Mouse (Mus musculus) cerebellum, adult 8-10 months (tissue): ENCODE data around the gene Vmn2r8.
"Not testable (repeated sequence)": the region's sequence is repeated elsewhere in the genome, so short reads cannot be mapped to it uniquely, and the experiment has no call there.

Source experiments
- DNase-seq: peaks from one replicate; pipeline ENCODE4 v3.0.0; 2022

Gene Vmn2r8

DNA sequence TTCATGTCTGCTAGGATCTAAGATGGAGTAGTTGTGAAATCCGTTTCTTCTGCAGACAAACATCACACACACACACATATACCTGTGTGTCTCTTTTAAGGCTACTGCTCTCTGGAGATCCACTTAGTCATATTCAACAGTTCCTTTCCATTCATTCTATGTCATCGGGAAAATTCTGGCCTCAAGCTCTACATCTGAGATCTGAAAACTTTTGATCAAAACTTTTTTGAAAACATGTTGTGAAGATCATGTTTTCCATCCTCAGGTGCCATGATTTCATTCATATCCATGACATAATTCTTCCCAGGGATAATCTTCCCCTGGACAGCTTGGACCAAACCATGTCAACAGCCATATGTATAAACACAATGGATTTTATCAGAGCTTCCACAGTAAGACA lies at the start of gene Vmn2r8:
Vmn2r8 (minus strand) TSS at position 101 of the 400 bp plus-strand sequence.
- not testable (repeated sequence) for DNase-seq

DNA sequence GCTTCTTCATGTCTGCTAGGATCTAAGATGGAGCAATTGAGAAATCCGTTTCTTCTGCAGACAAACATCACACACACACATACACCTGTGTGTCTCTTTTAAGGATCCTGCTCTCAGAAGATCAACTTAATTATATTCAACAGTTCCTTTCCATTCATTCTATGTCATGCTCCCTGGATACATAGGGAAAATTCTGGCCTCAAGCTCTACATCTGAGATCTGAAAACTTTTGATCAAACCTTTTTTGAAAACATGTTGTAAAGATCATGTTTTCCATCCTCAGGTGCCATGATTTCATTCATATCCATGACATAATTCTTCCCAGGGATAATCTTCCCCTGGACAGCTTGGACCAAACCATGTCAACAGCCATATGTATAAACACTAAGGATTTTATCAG lies 43.9 kb upstream of the Vmn2r8 start, which contains the start of gene Vmn2r9:
Vmn2r9 (minus strand) TSS at position 101 of the 400 bp plus-strand sequence.
- not testable (repeated sequence) for DNase-seq

DNA sequence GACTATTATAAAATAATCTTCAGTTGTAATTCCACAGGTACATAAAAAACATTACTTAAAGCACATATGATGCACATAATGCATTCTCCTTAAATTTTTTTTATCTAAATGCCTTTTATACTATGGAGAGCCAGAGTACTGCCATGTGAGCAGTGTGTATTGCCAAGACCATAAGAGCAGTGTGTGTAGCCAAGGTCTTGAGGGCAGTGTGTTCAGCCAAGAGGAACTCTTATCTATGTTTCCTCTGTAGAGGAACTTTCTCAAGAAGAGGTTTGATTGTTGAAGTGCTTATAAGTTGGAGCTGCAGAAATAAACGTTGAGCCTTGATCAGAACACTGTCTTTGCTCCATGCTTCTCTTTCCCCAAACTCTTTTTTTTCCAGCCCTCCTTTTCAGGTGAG lies 40.8 kb upstream of the Vmn2r8 start:
- DNase-seq, result no peak

DNA sequence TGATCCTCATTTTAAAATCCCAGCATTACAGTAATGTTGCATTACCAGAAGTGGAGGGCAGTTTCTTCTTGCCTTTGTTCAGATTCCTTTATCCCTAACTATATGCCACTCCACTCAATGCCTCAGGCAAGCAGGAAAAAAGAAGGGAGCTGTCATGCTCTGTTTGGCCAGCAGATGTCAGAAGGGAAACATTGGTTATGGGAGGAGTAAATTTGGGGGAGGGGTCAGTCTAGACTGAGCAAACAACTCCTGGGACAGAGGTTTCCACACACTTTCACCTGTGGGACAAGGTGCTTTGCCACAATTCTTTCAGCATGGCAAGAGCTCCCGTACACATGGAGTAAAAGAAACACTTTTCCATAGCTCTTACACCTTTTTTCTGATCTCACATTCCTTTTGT lies 27.5 kb upstream of the Vmn2r8 start:
- DNase-seq, result no peak

DNA sequence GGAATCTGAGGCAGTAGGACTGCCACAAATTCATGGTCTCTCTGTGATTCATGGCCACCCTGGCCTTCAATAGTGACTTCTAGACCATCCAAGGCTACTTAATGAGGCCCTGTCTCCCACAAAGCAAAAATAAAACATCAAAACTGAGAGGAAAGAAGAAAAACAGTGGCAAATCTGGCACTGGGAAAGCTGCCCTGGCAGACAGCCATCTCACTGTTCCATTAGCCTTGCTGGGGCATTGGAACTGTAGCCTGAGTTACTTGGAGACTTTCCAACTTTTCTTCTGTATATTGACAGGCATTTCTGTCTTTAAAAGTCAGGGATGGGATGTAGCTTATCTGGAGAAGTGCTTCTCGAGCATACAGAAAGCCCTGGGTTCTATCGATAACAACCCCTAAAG lies 14.6 kb upstream of the Vmn2r8 start:
- no peak for DNase-seq

DNA sequence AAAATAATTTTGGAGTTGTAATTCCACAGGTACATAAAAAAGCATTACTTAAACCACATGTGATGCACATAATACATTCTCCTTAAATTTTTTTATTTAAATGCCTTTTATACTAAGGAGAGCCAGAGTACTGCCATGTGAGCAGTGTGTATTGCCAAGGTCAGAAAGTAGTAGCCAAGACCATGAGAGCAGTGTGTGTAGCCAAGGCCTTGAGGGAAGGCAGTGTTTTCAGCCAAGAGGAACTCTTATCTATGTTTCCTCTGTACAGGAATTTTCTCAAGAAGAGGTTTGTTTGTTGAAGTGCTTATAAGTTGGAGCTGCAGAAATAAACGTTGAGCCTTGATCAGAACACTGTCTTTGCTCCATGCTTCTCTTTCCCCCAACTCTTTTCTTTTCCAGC lies 5.0 kb downstream of the Vmn2r8 start:
- no peak for DNase-seq

DNA sequence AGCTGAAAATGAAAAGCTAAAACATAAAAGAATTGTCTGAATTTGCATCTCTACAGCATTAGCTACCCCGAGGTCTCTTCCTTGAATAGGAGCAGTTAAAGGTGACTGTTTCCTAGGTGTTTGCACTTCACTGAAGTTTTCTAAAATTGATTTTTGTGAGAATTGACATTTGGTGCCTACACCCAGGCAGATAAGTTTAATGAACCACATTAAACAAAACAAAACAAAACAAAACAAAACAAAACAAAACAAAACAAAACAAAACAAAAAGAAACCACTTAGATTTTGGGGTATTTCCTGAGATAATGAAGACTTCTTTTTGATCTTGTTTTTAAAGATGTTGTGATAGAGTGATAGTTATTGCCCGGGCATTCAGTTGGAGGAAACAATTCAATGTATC lies 13.4 kb downstream of the Vmn2r8 start, which contains the start of gene Tmed11:
Tmed11 (minus strand) TSS at position 101 of the 400 bp plus-strand sequence.
- DNase-seq, result not testable (repeated sequence)

DNA sequence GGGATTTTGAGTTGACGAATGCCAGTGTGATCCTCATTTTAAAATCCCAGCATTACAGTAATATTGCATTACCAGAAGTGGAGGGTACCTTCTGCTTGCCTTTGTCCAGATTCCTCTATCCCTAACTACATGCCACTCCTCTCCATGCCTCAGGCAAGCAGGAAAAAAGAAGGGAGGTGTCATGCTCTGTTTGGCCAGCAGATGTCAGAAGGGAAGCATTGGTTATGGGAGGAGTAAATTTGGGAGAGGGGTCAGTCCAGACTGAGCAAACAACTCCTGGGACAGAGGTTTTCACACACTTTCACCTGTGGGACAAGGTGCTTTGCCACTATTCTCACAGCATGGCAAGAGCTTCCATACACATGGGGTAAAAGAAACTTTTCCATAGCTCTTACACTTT lies 18.3 kb downstream of the Vmn2r8 start:
- not testable (repeated sequence) for DNase-seq

DNA sequence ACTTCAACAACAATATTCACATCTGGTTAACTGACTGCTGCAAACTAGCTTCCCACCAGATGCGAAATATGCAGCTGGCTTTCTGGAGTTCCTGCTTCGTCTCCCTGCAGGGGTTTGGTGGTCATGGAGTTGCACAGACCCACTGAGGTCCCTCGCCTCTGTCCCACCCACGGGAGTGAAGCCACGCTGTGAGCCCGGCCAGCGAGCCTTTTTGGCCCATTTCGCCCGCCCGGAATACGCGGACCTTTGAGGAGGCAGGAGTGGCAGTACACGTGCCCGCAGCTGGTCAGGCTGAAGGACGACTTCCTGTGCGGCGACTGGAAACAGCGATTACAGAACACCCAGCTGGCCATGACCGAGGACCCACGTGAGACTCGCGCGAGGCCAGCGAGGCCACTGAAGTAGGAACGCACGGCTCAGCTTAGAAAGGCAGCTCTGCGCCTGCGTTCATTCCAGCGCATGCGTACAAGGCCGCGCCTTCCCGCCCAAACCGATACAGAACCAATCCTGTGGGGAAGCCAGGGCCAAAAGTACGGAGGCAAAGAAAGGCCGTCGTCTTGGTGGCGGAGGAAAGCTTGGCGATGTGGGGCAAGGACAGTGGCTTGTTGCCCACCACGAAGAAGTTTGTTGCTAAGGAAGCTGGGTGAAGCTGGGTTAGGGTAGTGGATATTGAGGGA lies 33.9 kb downstream of the Vmn2r8 start, which contains the start of gene Rnf212:
Rnf212 (minus strand) TSS at position 353 of the 677 bp plus-strand sequence.
- no peak for DNase-seq

DNA sequence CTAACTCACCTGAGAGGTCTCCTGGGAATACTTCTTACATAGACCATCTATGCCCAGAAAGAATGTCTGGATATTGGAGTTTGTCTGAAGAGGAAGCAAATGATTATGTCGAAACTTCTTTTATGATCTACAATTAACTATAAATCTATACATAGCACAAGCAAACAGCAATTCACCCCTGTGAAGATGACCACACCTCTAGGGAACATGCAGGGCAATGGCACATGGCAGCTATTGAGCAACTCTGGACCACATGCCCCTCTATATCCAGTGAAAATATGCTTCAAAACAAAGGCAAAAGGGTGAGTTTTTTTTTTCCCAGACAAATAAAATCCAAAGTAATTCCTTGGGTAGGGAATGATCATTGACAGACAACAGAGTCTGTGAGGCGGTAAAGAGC lies 48.6 kb downstream of the Vmn2r8 start:
- no peak for DNase-seq

DNA sequence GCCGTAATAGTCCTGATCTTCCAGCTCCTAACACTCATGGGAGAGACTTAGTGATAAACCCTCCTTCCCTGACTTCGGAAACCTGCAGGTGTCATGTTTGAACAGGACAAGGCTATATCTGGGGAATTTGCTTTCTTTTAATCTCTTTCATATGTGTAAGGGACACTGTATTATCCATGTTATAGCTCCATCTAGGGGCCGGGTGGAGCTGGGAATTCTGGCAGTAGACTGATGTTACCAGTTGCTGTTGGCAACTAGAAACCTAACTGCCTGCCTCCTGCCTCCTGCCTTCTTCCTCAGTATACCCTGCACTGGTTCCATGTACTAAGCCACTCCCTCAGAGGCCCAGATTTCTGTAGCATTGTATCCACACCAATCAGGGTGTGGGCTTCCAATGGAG lies 50.3 kb downstream of the Vmn2r8 start:
- peak; percentile 3 for DNase-seq

DNA sequence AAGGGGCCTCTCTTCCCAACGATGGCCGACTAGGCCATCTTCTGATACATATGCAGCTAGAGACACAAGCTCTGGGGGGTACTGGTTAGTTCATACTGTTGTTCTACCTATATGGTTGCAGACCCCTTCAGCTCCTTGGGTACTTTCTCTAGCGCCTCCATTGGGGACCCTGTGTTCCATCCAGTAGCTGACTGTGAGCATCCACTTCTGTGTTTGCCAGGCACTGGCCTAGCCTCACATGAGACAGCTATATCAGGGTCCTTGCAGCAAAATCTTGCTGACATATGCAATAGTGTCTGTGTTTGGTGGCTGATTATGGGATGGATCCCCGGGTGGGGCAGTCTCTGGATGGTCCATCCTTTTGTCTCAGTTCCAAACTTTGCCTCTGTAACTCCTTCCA lies 57.4 kb downstream of the Vmn2r8 start:
- not testable (repeated sequence) for DNase-seq

DNA sequence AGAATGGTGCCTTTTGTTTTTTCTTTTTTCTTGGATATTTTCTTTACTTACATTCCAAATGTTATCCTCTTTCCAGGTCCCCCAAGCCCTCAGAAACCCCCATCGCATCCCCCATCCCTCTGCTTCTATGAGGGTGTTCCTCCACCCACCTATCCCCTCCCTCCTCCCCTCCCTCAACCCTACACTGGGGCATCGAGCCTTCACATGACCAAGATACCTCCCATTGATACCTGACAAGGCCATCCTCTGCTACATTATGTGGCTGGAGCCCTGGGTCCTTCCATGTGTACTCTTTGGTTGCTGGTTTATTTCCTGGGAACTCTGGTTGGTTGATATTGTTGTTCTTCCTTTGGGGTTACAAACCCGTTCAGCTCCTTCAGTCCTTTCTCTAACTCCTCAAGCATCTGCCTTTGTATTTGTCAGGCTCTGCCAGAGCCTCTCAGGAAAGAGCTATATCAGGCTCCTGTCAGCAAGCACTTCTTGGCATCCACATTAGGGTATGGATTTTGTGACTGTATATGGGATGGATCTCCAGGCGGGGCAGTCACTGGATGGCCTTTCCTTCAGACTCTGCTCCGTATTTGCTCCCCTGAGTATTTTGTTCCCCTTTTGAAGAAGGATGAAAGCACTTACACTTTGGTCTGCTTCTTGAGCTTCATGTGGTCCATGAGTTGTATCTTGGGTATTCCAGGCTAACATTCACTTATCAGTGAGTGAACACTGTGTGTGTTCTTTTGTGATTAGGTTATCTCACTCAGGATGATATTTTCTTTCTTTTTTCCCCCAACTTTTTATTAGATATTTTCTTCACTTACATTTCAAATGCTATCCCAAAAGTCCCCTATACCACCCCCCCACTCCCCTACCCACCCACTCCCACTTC lies 58.1 kb downstream of the Vmn2r8 start:
- no peak for DNase-seq

DNA sequence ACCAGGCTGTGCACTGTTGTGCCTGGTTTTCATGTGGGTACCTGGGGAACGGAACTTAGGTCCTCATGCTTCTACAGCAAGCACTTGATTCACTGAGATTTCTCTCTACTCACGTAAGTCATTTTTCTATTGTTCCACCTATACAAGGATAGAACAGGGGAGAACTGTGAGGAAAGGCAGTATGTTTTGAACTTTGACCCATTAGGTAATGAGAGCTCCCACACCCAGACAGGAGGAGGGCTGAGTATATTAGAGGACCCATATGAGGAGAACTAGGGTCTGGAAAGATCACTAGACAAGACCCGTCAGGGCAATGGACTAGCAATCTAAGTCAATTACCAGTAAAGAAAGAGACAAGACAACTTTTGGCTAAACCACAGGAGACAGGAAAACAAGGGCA lies 64.0 kb downstream of the Vmn2r8 start:
- no peak for DNase-seq

DNA sequence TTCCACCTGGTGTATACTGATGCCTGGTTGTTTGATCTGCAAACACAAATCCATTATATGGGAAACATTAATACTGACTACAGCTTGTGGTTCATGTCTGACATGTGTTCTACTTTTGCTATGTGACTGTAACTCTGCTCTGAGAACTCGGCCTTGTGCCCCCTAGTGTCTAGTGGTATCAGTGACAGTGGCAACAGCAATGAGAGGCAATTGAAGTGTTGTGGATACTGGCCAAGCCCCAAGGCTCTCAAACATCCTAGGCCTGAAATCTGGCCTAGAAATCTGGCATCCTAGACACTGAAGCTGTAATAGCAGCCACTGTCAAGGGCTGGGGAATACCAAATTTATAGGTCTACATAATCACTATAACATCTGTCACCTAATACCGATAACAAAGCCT lies 64.8 kb downstream of the Vmn2r8 start:
- DNase-seq, result no peak

DNA sequence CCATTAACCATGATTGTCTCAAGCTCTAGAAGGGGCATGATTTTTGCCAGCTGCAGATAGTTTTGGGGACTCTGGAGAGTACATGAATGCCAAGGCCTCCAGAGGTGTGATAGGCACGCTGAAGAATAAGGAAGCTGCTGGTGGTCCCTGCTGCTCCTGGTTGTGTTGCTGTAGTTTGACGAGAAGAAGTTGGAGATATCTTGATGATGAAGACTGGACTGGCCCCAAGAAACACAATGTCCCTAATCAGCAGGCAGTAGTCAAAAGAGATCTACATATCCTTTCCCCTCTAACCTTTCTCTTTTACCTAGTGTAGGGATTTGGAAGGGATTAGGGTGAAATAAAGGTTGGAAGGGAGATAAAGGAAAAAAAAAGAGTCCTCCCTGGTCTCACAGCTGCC lies 66.1 kb downstream of the Vmn2r8 start:
- no peak for DNase-seq

DNA sequence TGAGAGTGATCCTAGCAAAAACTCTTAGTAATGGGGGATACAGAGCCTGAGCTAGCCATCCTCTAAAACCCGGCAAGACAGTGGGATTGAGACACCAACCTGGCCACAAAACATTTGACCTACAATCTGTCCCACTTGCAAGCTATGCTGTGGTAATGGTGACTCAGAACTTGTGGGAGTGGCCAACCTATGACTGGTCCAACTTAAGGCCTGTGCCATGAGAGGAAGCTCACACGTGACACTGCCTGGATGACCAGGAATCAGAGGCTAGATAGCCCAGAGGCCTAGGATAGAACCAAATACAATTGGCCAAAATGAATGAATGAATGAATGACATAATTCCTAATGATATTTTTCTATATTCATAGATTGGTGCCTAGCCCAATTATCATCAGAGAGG lies 66.8 kb downstream of the Vmn2r8 start:
- DNase-seq, result no peak
